Mouse (Mus musculus) lung, postnatal 0 days (tissue): ENCODE data around the gene Ptpn13. TPM values are rescaled to one million over a fixed set of nuclear protein-coding genes. Genes with fewer than 3 reads are reported as not detected.

Experiments
- ATAC-seq: fragments of 200-750 bp; cut with Nextera tagmentation; 2 replicates; pipeline ENCODE4 v1.8.0; 2017; ENCODE audit warnings: moderate library complexity
- DNase-seq: peaks from one replicate; pipeline ENCODE4 v3.0.0-alpha.2; 2016; ENCODE audit warnings: low spot score
- H3K27ac ChIP-seq: fragments of 300-500 bp; sonication (generic); 2 replicates; pipeline ENCODE4 v1.5.1; 2014; ENCODE audit warnings: antibody characterized with exemption, mild to moderate bottlenecking, low read length, mixed read lengths
- H3K27me3 ChIP-seq: fragments of 300-500 bp; sonication (generic); replicated peaks from 2 replicates; pipeline ENCODE4 v1.6.1; 2014; ENCODE audit warnings: low read length, mixed read lengths; ENCODE audit not compliant: insufficient read depth
- H3K36me3 ChIP-seq: fragments of 300-500 bp; sonication (generic); 2 replicates; pipeline ENCODE4 v1.6.1; 2014; ENCODE audit warnings: low read length, mixed read lengths; ENCODE audit not compliant: insufficient read depth
- H3K4me1 ChIP-seq: fragments of 300-500 bp; sonication (generic); 2 replicates; pipeline ENCODE4 v1.6.1; 2014; ENCODE audit warnings: antibody characterized with exemption, low read depth, low read length, mixed read lengths; ENCODE audit not compliant: insufficient read depth
- H3K4me2 ChIP-seq: fragments of 300-500 bp; sonication (generic); replicated peaks from 2 replicates; pipeline ENCODE4 v1.6.1; 2014; ENCODE audit warnings: low read depth, mild to moderate bottlenecking, low read length, moderate library complexity, mixed read lengths
- H3K4me3 ChIP-seq: fragments of 300-500 bp; sonication (generic); 2 replicates; pipeline ENCODE4 v1.5.1; 2014; ENCODE audit warnings: low read depth, low read length
- H3K9ac ChIP-seq: fragments of 300-500 bp; sonication (generic); replicated peaks from 2 replicates; pipeline ENCODE4 v1.6.1; 2014; ENCODE audit warnings: low read depth, mild to moderate bottlenecking
- H3K9me3 ChIP-seq: fragments of 300-500 bp; sonication (generic); 2 replicates; pipeline ENCODE4 v1.6.1; 2016; ENCODE audit warnings: low read length, mixed read lengths
- CTCF ChIP-seq: IDR thresholded peaks from 2 replicates; pipeline ENCODE4 v1.5.1; 2016; ENCODE audit warnings: antibody characterized with exemption, mild to moderate bottlenecking
- EP300 ChIP-seq: IDR thresholded peaks from 2 replicates; pipeline ENCODE4 v1.6.1; 2016; ENCODE audit warnings: antibody characterized with exemption, mild to moderate bottlenecking, control low read depth
- WGBS: fragments of 180-500 bp; shearing (Covaris S2); extraction: QIAGEN DNeasy Blood & Tissue Kit; methylation state at CpG from one replicate; pipeline ENCODE4 v1.1.7; 2014; 5-methylcytosine and 5-hydroxymethylcytosine counted together
- polyA plus RNA-seq: library from polyadenylated mRNA; unstranded; fragments of >200 nt; fragmentation: Nextera tagmentation; extraction: Ambion mirVana; gene quantifications from 2 replicates; pipeline ENCODE4 v1.2.1, GENCODE M21; 2015

The Ptpn13 gene
- polyA plus RNA-seq, 1 experiment from 2014 or later: 8.9 TPM

DNA sequence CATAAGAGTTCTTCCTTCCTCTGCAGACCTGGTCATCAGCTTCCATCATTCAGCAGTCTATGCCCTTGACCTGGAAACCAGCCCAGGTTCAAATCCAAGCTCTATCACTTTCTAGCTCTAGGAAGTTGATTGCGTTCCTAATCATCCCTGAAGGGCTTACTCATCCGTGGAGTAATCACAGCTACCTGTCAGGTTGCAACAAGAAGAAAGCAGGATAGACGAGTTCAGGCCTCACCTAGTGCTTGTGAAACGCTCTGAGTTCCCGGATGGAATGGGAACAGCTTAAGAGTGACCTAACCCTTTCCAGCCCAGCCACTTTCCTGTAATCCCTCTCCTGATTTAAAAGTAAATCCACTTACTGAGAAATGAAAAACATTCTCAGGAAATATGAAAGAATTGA, 185.2 kb downstream of the Ptpn13 start:
- no peaks in the 10 kb centered on the region for H3K4me1 ChIP-seq
- H3K9me3 ChIP-seq: no peaks in the 10 kb centered on the region
- WGBS: 44% methylated on average over 5 of the region's 5 CpGs
- 0 out of 2 replicates have a peak overlapping the region, but pooled peaks have one; percentile 2 for H3K27ac ChIP-seq
- no peak overlapping the region for H3K9ac ChIP-seq
- no peak overlapping the region for H3K4me2 ChIP-seq
- no peaks in the 10 kb centered on the region for H3K36me3 ChIP-seq
- ATAC-seq (peak; percentile 51), DNase-seq (peak; percentile 59)
- no peaks in the 10 kb centered on the region for H3K27me3 ChIP-seq
- H3K4me3 ChIP-seq: no peak overlapping the region
- TF ChIP-seq EP300 (no peak), CTCF (no peak)

- WGBS: 48% methylated on average over 10 of the region's 10 CpGs
Observed at GRCm38 (mm10) chr5:103610856-103611472, 186.0 kb downstream of the Ptpn13 start.

DNA sequence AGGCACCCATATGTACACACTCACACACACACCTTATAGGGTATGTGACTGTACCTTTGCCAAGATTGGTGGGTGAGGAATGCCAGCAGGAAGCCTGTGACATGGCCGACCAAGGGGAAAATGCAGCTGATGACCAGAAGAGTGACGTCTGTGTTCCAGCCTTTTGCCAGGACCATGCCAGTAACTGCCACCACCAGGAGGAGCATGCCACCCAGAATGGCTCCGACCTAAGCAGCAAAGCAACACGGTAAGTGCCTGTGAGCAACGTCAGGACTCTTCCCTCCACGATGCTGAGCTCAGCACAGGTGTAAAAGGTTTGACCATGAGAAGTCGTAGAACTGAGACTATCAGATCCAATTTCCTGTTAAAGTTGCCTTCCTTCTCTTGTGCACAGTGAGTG, 187.3 kb downstream of the Ptpn13 start:
- no peak for DNase-seq
- no peaks in the 10 kb centered on the region for H3K4me1 ChIP-seq
- no peak overlapping the region for H3K9ac ChIP-seq
- no peak for TF ChIP-seq EP300
- peak; percentile 68 for TF ChIP-seq CTCF
- peak; percentile 29 for ATAC-seq
- no peak overlapping the region for H3K4me2 ChIP-seq
- H3K9me3 ChIP-seq: no peaks in the 10 kb centered on the region
- H3K27me3 ChIP-seq: no peaks in the 10 kb centered on the region
- H3K4me3 ChIP-seq: no peak overlapping the region
- no peak overlapping the region for H3K27ac ChIP-seq
- 67% methylated on average over 7 of the region's 7 CpGs for WGBS
- H3K36me3 ChIP-seq: no peaks in the 10 kb centered on the region

More at GRCm38 (mm10) chr5:103610856-103611472, 186.0 kb downstream of the Ptpn13 start:
- Histone ChIP-seq H3K27me3 (no peaks in the 10 kb centered on the region), H3K36me3 (no peaks in the 10 kb centered on the region), H3K4me3 (no peak overlapping the region), H3K9ac (no peak overlapping the region), H3K9me3 (no peaks in the 10 kb centered on the region), H3K27ac (peak overlapping the region; percentile 38; the same call in 1 of the 2 replicates), H3K4me1 (no peaks in the 10 kb centered on the region), H3K4me2 (no peak overlapping the region)
- TF ChIP-seq CTCF: no peak
- TF ChIP-seq EP300: peak; percentile 99
- DNase-seq (peak; percentile 93), ATAC-seq (peak; percentile 86)

- DNase-seq (no peak), ATAC-seq (no peak)
- Histone ChIP-seq H3K36me3 (no peaks in the 10 kb centered on the region), H3K4me2 (no peak overlapping the region), H3K4me3 (no peak overlapping the region), H3K27me3 (no peaks in the 10 kb centered on the region), H3K4me1 (no peaks in the 10 kb centered on the region; the same call in 1 of the 2 replicates), H3K9me3 (no peaks in the 10 kb centered on the region), H3K27ac (no peak overlapping the region), H3K9ac (no peak overlapping the region)
- 78% methylated on average over 7 of the region's 7 CpGs for WGBS
- no peak for TF ChIP-seq CTCF
- TF ChIP-seq EP300: no peak
Observed at GRCm38 (mm10) chr5:103614356-103614755, 189.4 kb downstream of the Ptpn13 start.

GRCm38 (mm10) chr5:103617191-103617590, 192.2 kb downstream of the Ptpn13 start:
- Histone ChIP-seq H3K9me3 (no peaks in the 10 kb centered on the region), H3K9ac (no peak overlapping the region), H3K36me3 (no peaks in the 10 kb centered on the region), H3K4me3 (no peak overlapping the region), H3K4me2 (no peak overlapping the region), H3K27me3 (no peaks in the 10 kb centered on the region), H3K27ac (no peak overlapping the region), H3K4me1 (peaks cover 10% of the 10 kb centered on the region; the same call in 1 of the 2 replicates)
- WGBS: 72% methylated on average over 9 of the region's 9 CpGs
- no peak for DNase-seq
- no peak for ATAC-seq
- TF ChIP-seq CTCF (no peak), EP300 (no peak)

- DNase-seq (peak; percentile 99), ATAC-seq (peak; percentile 97)
- peak; percentile 100 for TF ChIP-seq EP300
- no peak for TF ChIP-seq CTCF
- Histone ChIP-seq H3K4me1 (peaks cover 28% of the 10 kb centered on the region; the same call in 1 of the 2 replicates), H3K4me2 (no peak overlapping the region), H3K4me3 (no peak overlapping the region), H3K27ac (peak overlapping the region; percentile 89), H3K9ac (no peak overlapping the region), H3K9me3 (no peaks in the 10 kb centered on the region), H3K36me3 (no peaks in the 10 kb centered on the region), H3K27me3 (no peaks in the 10 kb centered on the region)
- 26% methylated on average over 12 of the region's 12 CpGs for WGBS
Observed at GRCm38 (mm10) chr5:103620301-103620973, 195.4 kb downstream of the Ptpn13 start.
